Mouse (Mus musculus) layer of hippocampus, adult 2 months (tissue): Measurements from ENCODE around the gene Capns1. TPM values are rescaled to one million over a fixed set of nuclear protein-coding genes. Genes with fewer than 3 reads are reported as not detected.

Source experiments
- DNase-seq, 2 experiments: peaks; one replicate each; pipeline ENCODE4 v3.0.0; 2022; ENCODE audit warnings: low spot score in 2 of 2
- H3K27ac ChIP-seq: fragments of 200-600 bp; 2 replicates; pipeline ENCODE4 v1.8.1; 2022
- H3K4me3 ChIP-seq: fragments of 200-600 bp; 2 replicates; pipeline ENCODE4 v1.8.1; 2022; ENCODE audit warnings: mild to moderate bottlenecking
- CTCF ChIP-seq: fragments of 200-600 bp; conservative IDR thresholded peaks from 2 replicates; pipeline ENCODE4 v1.8.1; 2022; ENCODE audit warnings: antibody characterized with exemption, mild to moderate bottlenecking, moderate library complexity
- total RNA-seq, 2 experiments: library from RNA; stranded (reverse); gene quantifications; 2 replicates each; pipeline ENCODE4 v1.2.3; 2021

Gene Capns1
- total RNA-seq, 2 experiments from 2014 or later, result 213 to 224 TPM

DNA sequence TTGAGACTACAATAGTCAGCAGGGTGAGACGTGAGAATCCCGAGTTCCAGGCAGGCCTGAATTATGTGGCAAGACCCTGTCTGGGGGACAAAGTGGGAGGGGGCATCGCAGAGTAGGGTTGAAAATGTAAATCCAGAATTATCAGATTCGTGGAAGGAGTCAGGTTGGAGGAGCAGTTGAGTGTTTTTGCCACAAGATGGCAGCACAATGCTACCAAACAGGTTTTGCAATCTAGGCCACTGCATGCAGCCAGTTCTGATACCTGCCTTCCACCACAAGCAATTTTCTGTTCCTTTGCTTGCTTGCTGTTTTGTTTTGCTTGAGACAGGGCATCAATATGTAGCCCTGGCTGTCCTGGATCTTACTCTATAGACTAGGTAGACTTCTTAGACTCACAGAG is 17.3 kb downstream of the Capns1 start:
- H3K4me3 ChIP-seq, result no peak overlapping the region
- peak; percentile 62 to 76 for DNase-seq
- TF ChIP-seq CTCF, result peak; percentile 91
- H3K27ac ChIP-seq, result peak overlapping the region; percentile 72

GRCm38 (mm10) chr7:30178256-30178655 is 20.4 kb downstream of the Capns1 start:
- TF ChIP-seq CTCF, result no peak
- no peak overlapping the region for H3K4me3 ChIP-seq
- no peak for DNase-seq
- H3K27ac ChIP-seq, result no peak overlapping the region

GRCm38 (mm10) chr7:30176474-30176873 is 22.1 kb downstream of the Capns1 start:
- DNase-seq, result no peak
- Histone ChIP-seq H3K27ac (no peak overlapping the region), H3K4me3 (no peak overlapping the region)
- TF ChIP-seq CTCF, result no peak

GRCm38 (mm10) chr7:30170283-30170951 is 28.2 kb downstream of the Capns1 start:
- peak overlapping the region; percentile 69 for H3K4me3 ChIP-seq
- peak overlapping the region; percentile 99 for H3K27ac ChIP-seq
- no peak for TF ChIP-seq CTCF
- DNase-seq, result no peak

- DNase-seq, result peak; percentile 88 to 95
- peak within 1 kb of the TSS; percentile 69 for H3K4me3 ChIP-seq
- H3K27ac ChIP-seq, result peak within 1 kb of the TSS; percentile 99
- no peak for TF ChIP-seq CTCF
These were observed 28.9 kb downstream of the Capns1 start, which contains the start of gene Zfp146 for GRCm38 (mm10) chr7:30169583-30170282. Zfp146 (minus strand) TSS chr7:30169750.

DNA sequence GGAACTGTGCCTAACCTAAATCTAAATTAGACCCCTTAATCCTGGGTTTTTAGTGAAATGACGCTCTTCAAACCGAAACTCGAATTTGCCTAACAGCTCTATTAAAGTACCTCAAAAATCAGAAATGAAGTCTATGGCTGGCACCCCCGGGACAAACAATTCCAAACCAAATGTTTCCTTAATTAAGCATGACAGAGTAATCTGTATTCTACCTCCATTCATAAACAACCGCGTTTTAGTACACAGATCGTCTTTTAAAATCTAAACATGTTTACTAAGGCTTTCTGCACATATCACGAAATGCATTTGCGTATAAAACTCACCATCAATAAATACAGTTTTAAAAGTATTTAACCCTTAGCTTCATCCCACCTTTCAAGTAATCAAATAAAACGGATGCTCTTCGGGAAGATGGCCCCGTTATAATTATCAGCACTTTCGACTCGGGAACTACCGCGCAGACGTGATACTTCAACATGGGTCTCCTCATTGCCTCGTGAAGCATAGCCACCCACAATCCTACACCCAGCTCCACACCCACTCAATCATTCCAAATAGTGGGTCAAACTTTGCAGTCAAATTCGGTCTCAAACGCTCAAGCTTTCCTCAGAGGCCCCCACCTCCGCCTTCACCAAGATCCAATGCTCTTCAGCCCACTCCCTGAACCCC is 29.6 kb downstream of the Capns1 start:
- Histone ChIP-seq H3K4me3 (peak overlapping the region; percentile 69), H3K27ac (peak overlapping the region; percentile 99)
- peak in 1 of 2 experiments; percentile 35 for DNase-seq
- TF ChIP-seq CTCF, result no peak

DNA sequence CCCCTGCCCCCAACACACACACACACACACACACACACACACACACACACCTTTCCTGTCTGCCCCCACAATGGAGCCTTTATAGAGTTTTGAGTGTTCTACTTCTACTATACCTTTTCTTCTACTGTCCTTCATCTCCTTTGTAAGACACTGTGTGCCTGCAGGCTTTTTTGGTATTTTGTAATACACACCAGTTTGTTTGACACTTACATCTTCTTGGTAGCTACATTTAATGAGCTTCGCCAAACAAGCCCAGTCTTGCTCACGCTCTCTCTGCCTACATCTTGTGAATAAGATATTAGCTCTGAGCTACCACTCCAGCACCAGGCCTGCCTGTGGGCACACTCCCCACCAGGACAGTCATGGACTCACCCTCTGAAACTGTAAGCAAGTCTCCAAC is 33.9 kb downstream of the Capns1 start:
- H3K4me3 ChIP-seq, result no peak overlapping the region
- H3K27ac ChIP-seq, result no peak overlapping the region
- no peak for DNase-seq
- TF ChIP-seq CTCF, result no peak

DNA sequence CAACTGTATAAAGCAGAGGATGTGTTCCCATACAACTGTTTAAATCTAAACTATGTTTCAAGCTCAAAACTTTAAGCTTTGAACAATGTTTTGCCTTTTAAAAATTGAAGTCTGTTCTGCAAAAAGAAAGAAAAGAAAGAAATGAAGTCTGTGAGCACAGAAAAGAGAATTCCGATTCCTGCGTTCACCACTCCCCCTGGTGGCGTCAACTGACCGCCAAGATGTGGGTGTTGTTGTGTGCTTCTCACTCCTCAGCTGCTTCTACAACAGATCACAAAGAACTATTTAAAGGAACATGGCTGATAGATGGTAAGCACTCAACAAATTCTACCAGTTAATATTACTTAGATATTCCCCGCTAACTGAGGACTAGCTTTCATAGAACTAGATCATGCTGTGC is 35.5 kb downstream of the Capns1 start:
- peak; percentile 57 for TF ChIP-seq CTCF
- DNase-seq, result no peak
- Histone ChIP-seq H3K27ac (no peak overlapping the region), H3K4me3 (no peak overlapping the region)

GRCm38 (mm10) chr7:30155507-30155906 is 43.1 kb downstream of the Capns1 start:
- no peak overlapping the region for H3K4me3 ChIP-seq
- TF ChIP-seq CTCF, result no peak
- no peak for DNase-seq
- no peak overlapping the region for H3K27ac ChIP-seq

- peak; percentile 41 for TF ChIP-seq CTCF
- Histone ChIP-seq H3K27ac (no peak overlapping the region), H3K4me3 (no peak overlapping the region)
- no peak for DNase-seq
These were observed 44.6 kb downstream of the Capns1 start for GRCm38 (mm10) chr7:30154040-30154439.

GRCm38 (mm10) chr7:30147011-30147410 is 51.6 kb downstream of the Capns1 start:
- TF ChIP-seq CTCF, result no peak
- Histone ChIP-seq H3K27ac (no peak overlapping the region), H3K4me3 (no peak overlapping the region)
- no peak for DNase-seq

- peak; percentile 68 to 72 for DNase-seq
- peak overlapping the region; percentile 74 for H3K27ac ChIP-seq
- TF ChIP-seq CTCF, result peak; percentile 32; the same call in 1 of the 2 replicates
- peak overlapping the region; percentile 65 for H3K4me3 ChIP-seq
These were observed 54.9 kb downstream of the Capns1 start for GRCm38 (mm10) chr7:30143555-30144209.

GRCm38 (mm10) chr7:30143170-30143554 is 55.4 kb downstream of the Capns1 start:
- Histone ChIP-seq H3K4me3 (peak overlapping the region; percentile 65), H3K27ac (peak overlapping the region; percentile 74)
- TF ChIP-seq CTCF, result no peak
- no peak for DNase-seq

Other genes starting within 250 kb of the Capns1 start
- gene Zfp74, start 244.7 kb downstream of the Capns1 start, total RNA-seq, result 10 to 100 TPM; 17.0 to 17.5 TPM
- gene Zfp568, start 214.9 kb downstream of the Capns1 start, total RNA-seq, result 1 to 10 TPM; 3.1 to 3.6 TPM
- 1 to 10 TPM; 9.7 to 9.8 TPM for gene Zfp14, start 147.4 kb downstream of the Capns1 start, total RNA-seq
- 1 to 10 TPM; 4.9 to 5.4 TPM for gene Zfp82, start 125.9 kb downstream of the Capns1 start, total RNA-seq
- gene Gm26920, start 108.4 kb downstream of the Capns1 start, total RNA-seq, result not detected
- 1 to 10 TPM; 4.3 to 8.2 TPM for gene Zfp566, start 108.3 kb downstream of the Capns1 start, total RNA-seq
- gene Zfp260, start 104.0 kb downstream of the Capns1 start, total RNA-seq, result 10 to 100 TPM; 73.1 to 75.5 TPM
- gene Zfp382, start 76.9 kb downstream of the Capns1 start, total RNA-seq, result 10 to 100 TPM; 30.1 to 37.5 TPM
- 10 to 100 TPM; 48.9 to 52.0 TPM for gene Zfp146, start 29.1 kb downstream of the Capns1 start, total RNA-seq
- gene Cox7a1, start 14.7 kb downstream of the Capns1 start, total RNA-seq, result 1 to 10 TPM; 3.5 to 5.9 TPM
- 10 to 100 TPM; 59.6 to 59.8 TPM for gene Polr2i, start 33.1 kb upstream of the Capns1 start, total RNA-seq
- 100 to 1,000 TPM; 113 to 116 TPM for gene Tbcb, start 33.5 kb upstream of the Capns1 start, total RNA-seq
- not detected for gene Ovol3, start 36.9 kb upstream of the Capns1 start, total RNA-seq
- gene Thap8, start 81.3 kb upstream of the Capns1 start, total RNA-seq, result under 1 TPM; 0.44 to 0.56 TPM
- gene Wdr62, start 81.6 kb upstream of the Capns1 start, total RNA-seq, result 1 to 10 TPM in 1 of 2 experiments, under 1 TPM in 1; 1.00 to 1.4 TPM
- gene Clip3, start 92.9 kb upstream of the Capns1 start, total RNA-seq, result 100 to 1,000 TPM; 453 to 474 TPM
- gene Alkbh6, start 109.9 kb upstream of the Capns1 start, total RNA-seq, result 10 to 100 TPM; 50.8 to 51.8 TPM
- gene Syne4, start 116.0 kb upstream of the Capns1 start, total RNA-seq, result 10 to 100 TPM in 1 of 2 experiments, 1 to 10 TPM in 1; 9.4 to 14.2 TPM
- gene E130208F15Rik, start 122.9 kb upstream of the Capns1 start, total RNA-seq, result under 1 TPM; 0.41 to 0.81 TPM
- 1 to 10 TPM; 6.7 to 7.3 TPM for gene Sdhaf1, start 125.1 kb upstream of the Capns1 start, total RNA-seq
- 10 to 100 TPM; 32.4 to 34.6 TPM for gene Lrfn3, start 164.0 kb upstream of the Capns1 start, total RNA-seq
- gene Tyrobp, start 214.9 kb upstream of the Capns1 start, total RNA-seq, result 10 to 100 TPM; 26.7 to 32.6 TPM
- gene Hcst, start 221.0 kb upstream of the Capns1 start, total RNA-seq, result 1 to 10 TPM in 1 of 2 experiments, not detected in 1; 1.5 TPM
- 1 to 10 TPM; 2.8 to 3.0 TPM for gene Nfkbid, start 222.9 kb upstream of the Capns1 start, total RNA-seq
- 1,000 to 10,000 TPM; 1,283 to 1,305 TPM for gene Aplp1, start 246.7 kb upstream of the Capns1 start, total RNA-seq